Mouse (Mus musculus): ENCODE data around the gene Adipor2. TPM values are rescaled to one million over a fixed set of nuclear protein-coding genes. Genes with fewer than 3 reads are reported as not detected.

Adipor2 gene
- polyA plus RNA-seq, 1 experiment = not detected

DNA sequence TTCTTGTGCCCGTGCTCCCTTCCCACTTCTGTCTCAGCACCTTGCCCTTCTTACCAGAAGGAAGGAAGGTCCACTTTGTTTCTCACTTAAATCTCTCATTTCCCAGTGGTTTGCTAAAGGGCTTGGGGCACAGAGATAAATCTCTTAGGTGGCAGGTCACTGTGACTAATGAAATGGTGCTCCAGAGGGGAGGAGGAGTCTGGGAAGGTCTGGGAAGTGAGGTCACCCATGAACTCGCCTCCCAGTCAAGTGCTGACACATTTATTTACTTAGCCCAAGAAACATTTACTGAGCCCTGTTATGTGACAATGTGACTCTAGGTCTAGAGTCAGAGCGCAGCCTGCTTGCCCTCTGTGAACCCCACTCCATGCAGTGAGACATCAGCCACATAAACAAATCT is 84.3 kb downstream of the Adipor2 start:
- H3K27ac ChIP-seq (ENCODE audit: insufficient read depth, low read depth, low read length) = no peak overlapping the region
- WGBS = 60% methylated on average over 3 of the region's 3 CpGs
- H3K4me3 ChIP-seq (ENCODE audit: insufficient read depth, low read depth, low read length) = no peak overlapping the region
- no peak for TF ChIP-seq POLR2A (IDR thresholded peaks at IDR 0.05; ENCODE audit: insufficient read depth, low read depth, low read length)
- TF ChIP-seq CTCF (IDR thresholded peaks at IDR 0.05; ENCODE audit: insufficient read depth, low read depth, low read length) = no peak
- peaks cover 53% of the 10 kb centered on the region for H3K4me1 ChIP-seq (ENCODE audit: control insufficient read depth, insufficient read depth, low read length)

DNA sequence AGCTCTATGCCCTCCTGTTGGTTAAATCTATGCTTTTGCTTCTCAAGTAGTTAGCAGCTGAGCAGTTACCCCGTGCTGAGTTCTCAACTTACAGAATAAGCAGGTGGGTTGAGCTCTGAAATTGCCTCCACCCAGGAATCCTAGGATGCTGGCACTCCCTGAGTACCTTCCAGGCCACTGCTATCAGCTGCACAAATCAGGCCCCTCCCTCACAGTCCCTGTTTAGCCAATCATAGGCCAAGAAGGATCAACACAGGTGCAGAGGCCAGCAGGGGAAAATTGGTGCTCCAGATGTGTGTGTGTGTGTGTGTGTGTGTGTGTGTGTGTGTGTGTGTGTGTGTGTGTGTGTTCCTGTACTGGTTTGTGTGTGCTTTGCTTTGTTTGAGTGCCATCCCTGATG is 85.4 kb downstream of the Adipor2 start:
- H3K4me1 ChIP-seq (ENCODE audit: control insufficient read depth, insufficient read depth, low read length) = peaks cover 53% of the 10 kb centered on the region
- no peak overlapping the region for H3K4me3 ChIP-seq (ENCODE audit: insufficient read depth, low read depth, low read length)
- 23% methylated on average over 1 of the region's 1 CpGs for WGBS
- no peak overlapping the region for H3K27ac ChIP-seq (ENCODE audit: insufficient read depth, low read depth, low read length)
- TF ChIP-seq POLR2A (IDR thresholded peaks at IDR 0.05; ENCODE audit: insufficient read depth, low read depth, low read length) (no peak), CTCF (IDR thresholded peaks at IDR 0.05; ENCODE audit: insufficient read depth, low read depth, low read length) (no peak)

DNA sequence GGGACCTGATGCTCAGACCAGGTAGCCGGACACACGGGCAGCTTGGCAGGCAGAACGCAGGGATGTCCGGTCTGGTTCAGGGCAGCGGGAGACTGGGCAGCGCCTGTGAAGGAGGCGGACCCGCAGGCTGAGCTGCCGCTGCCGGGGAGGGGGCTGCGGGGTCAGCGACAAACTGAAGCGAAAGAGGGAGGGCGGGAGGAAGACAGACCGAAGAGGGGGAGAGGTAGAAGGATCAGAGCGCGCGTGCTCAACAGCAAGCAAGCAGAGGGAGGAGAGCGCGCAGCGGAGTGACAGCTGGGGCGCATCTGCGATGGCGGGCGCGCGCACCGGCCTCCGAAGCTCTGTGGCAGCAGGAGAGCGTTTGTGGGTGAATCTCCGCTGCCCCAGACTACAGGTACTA is 87.0 kb downstream of the Adipor2 start, which contains the start of gene Lrtm2:
TSS of gene Lrtm2 (minus strand) at position 261 of the 400 bp plus-strand sequence.
- TF ChIP-seq CTCF (IDR thresholded peaks at IDR 0.05; ENCODE audit: insufficient read depth, low read depth, low read length) (no peak), POLR2A (IDR thresholded peaks at IDR 0.05; ENCODE audit: insufficient read depth, low read depth, low read length) (0 out of 2 replicates have a peak, but pooled peaks have one; percentile 18)

DNA sequence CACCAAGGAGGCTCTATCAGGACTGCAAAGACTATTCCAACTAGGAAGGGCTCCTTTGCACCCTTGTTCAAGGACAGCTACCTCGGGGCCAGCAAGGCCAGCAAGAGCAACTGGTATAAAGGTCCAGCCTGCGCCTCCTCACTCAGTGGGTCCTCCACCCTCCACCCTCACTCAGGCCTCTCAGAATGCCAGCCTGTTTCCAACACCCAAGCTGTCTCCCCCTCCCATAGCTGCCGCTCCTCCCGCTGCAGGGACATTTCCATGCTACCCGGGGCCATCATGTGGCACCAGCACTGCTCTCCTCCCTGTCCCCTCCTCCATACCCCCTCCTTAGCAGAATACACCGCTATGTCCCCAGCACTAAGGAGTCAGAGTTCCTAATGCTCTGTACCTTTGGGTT is 87.6 kb downstream of the Adipor2 start:
- H3K4me1 ChIP-seq (ENCODE audit: control insufficient read depth, insufficient read depth, low read length) = peaks cover 53% of the 10 kb centered on the region
- H3K27ac ChIP-seq (ENCODE audit: insufficient read depth, low read depth, low read length) = peak overlapping the region; percentile 98
- TF ChIP-seq POLR2A (IDR thresholded peaks at IDR 0.05; ENCODE audit: insufficient read depth, low read depth, low read length) (no peak), CTCF (IDR thresholded peaks at IDR 0.05; ENCODE audit: insufficient read depth, low read depth, low read length) (no peak)
- peak overlapping the region; percentile 91 for H3K4me3 ChIP-seq (ENCODE audit: insufficient read depth, low read depth, low read length)
- WGBS = 10% methylated on average over 6 of the region's 6 CpGs

More for the DNA sequence above, 87.0 kb downstream of the Adipor2 start, which contains the start of gene Lrtm2:
- H3K4me1 ChIP-seq (ENCODE audit: control insufficient read depth, insufficient read depth, low read length) = peaks cover 51% of the 10 kb centered on the region
- H3K4me3 ChIP-seq (ENCODE audit: insufficient read depth, low read depth, low read length) = peak within 1 kb of the TSS; percentile 91
- under 1% methylated on average over 31 of the region's 31 CpGs for WGBS
- peak within 1 kb of the TSS; percentile 98 for H3K27ac ChIP-seq (ENCODE audit: insufficient read depth, low read depth, low read length)

DNA sequence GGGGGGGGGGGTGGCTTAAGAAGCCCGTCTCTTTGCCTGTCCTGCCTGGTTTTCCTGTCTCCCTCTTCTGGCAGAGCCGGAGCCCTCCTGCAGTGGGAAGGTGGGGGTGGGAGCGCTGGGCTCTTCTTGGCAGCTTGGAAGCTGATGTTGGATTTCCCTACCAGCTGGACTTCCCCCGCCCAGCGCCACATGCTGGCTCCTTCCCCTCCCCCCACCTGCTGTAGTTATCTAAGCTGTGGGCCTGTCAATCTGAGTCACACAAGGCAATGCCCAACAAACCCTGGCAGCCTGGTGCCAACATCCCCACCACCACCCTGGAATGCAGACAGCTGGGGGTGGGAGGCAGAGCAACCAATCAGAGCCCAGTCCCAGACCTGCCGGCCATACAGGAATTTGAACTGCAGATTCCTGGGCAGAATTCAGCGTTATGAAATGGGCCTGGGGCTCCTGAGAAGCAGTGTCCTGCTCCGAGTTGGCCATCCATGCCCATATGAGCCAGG is 88.2 kb downstream of the Adipor2 start:
- no peak for TF ChIP-seq POLR2A (IDR thresholded peaks at IDR 0.05; ENCODE audit: insufficient read depth, low read depth, low read length)
- no peak for TF ChIP-seq CTCF (IDR thresholded peaks at IDR 0.05; ENCODE audit: insufficient read depth, low read depth, low read length)
- WGBS = 1% methylated on average over 8 of the region's 8 CpGs
- H3K4me1 ChIP-seq (ENCODE audit: control insufficient read depth, insufficient read depth, low read length) = peaks cover 54% of the 10 kb centered on the region
- peak overlapping the region; percentile 91 for H3K4me3 ChIP-seq (ENCODE audit: insufficient read depth, low read depth, low read length)
- peak overlapping the region; percentile 98 for H3K27ac ChIP-seq (ENCODE audit: insufficient read depth, low read depth, low read length)

DNA sequence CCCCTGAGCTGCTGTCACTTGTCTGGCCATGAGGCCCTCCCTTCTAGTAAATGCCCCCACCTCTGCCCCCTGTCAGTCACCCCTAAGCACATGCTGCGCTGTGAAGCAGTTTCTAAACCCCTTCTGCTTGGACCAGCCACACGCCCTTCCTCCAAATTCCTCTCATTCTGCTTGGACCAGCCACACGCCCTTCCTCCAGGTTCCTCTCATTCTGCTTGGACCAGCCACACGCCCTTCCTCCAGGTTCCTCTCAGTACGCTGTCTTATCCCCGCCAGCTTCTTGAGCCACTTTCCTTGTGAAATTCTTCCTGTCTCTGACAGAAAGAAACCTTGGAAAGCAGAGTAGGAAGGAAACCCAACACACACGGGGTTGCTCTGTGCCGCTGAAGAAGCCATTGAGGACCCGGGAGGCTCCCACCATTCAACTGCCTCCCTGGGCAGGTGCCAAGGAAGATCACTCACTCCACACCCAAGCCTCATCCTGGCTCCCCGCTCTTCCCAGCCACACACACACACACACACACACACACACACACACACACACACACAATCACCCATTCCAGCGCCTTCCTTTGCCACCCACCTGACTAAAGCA is 88.9 kb downstream of the Adipor2 start:
- Histone ChIP-seq H3K4me1 (ENCODE audit: control insufficient read depth, insufficient read depth, low read length) (peaks cover 61% of the 10 kb centered on the region), H3K27ac (ENCODE audit: insufficient read depth, low read depth, low read length) (peak overlapping the region; percentile 98), H3K4me3 (ENCODE audit: insufficient read depth, low read depth, low read length) (peak overlapping the region; percentile 91)
- no peak for TF ChIP-seq CTCF (IDR thresholded peaks at IDR 0.05; ENCODE audit: insufficient read depth, low read depth, low read length)
- no peak for TF ChIP-seq POLR2A (IDR thresholded peaks at IDR 0.05; ENCODE audit: insufficient read depth, low read depth, low read length)
- 9% methylated on average over 10 of the region's 11 CpGs for WGBS

DNA sequence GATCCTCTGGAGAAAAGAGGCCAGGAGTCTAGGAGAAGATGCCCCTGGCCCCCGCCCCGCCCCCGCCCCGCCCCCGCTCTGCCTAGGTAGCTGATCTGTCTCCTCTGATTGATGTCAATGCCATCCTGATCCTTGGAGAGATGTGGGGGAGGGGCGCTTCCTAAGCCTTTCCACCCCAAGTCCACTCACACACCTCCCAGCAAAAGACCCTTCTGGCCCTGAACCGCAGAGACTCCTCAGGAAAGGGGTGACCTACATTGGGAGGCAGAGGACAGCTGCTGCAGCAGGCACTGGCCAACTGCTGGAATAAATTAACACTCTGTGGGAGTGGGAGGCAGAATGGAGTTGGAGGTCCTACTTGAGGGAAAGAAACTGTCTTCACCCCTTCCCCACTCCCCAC is 91.0 kb downstream of the Adipor2 start:
- H3K4me3 ChIP-seq (ENCODE audit: insufficient read depth, low read depth, low read length) = no peak overlapping the region
- H3K4me1 ChIP-seq (ENCODE audit: control insufficient read depth, insufficient read depth, low read length) = peaks cover 58% of the 10 kb centered on the region
- whole genome bisulfite sequencing = 68% methylated on average over 7 of the region's 7 CpGs
- H3K27ac ChIP-seq (ENCODE audit: insufficient read depth, low read depth, low read length) = no peak overlapping the region
- TF ChIP-seq CTCF (IDR thresholded peaks at IDR 0.05; ENCODE audit: insufficient read depth, low read depth, low read length) (no peak), POLR2A (IDR thresholded peaks at IDR 0.05; ENCODE audit: insufficient read depth, low read depth, low read length) (no peak)

DNA sequence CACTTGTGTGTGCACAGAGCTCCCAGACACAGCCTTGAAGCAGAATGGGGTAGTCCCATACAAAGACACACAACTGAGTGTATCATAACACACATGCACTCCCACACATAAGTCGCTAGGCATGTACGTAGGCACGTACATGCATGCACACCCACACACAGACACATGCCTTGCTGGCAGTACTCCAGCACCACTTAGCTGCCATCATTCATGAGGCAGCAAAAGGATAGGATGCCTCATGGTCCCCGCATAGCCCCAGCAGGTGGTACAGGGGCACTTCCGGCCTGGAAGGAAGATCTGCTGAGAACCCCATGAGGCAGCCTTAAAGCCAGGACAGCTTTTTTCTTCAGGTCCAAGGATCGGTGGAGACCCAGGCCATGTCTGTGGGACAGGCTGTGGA is 91.5 kb downstream of the Adipor2 start:
- no peak overlapping the region for H3K4me3 ChIP-seq (ENCODE audit: insufficient read depth, low read depth, low read length)
- peaks cover 55% of the 10 kb centered on the region for H3K4me1 ChIP-seq (ENCODE audit: control insufficient read depth, insufficient read depth, low read length)
- TF ChIP-seq POLR2A (IDR thresholded peaks at IDR 0.05; ENCODE audit: insufficient read depth, low read depth, low read length) (no peak), CTCF (IDR thresholded peaks at IDR 0.05; ENCODE audit: insufficient read depth, low read depth, low read length) (no peak)
- WGBS = 48% methylated on average over 6 of the region's 6 CpGs
- no peak overlapping the region for H3K27ac ChIP-seq (ENCODE audit: insufficient read depth, low read depth, low read length)

DNA sequence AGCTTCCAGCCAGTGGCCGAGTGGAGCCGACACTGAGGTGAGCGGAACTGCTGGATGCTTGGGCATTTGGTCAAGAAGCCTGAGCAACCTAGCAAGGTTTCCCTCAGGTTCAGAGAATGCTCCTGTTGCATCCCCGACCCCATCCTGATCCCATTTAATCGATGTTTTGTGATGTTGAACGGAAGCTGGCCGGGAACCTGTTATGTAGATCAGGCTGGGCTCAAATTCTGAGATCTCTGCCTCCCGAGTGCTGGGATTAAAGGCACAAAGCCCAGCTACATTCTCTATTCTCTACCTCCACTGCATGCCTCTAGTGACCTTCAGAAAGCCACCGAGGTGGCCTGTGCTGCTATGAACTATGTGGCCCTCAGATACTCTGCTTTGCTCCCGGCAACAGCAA is 92.7 kb downstream of the Adipor2 start:
- TF ChIP-seq POLR2A (IDR thresholded peaks at IDR 0.05; ENCODE audit: insufficient read depth, low read depth, low read length) (no peak), CTCF (IDR thresholded peaks at IDR 0.05; ENCODE audit: insufficient read depth, low read depth, low read length) (no peak)
- no peak overlapping the region for H3K27ac ChIP-seq (ENCODE audit: insufficient read depth, low read depth, low read length)
- WGBS = 62% methylated on average over 10 of the region's 10 CpGs

More for the DNA sequence above, 92.7 kb downstream of the Adipor2 start:
- Histone ChIP-seq H3K4me3 (ENCODE audit: insufficient read depth, low read depth, low read length) (no peak overlapping the region), H3K4me1 (ENCODE audit: control insufficient read depth, insufficient read depth, low read length) (peaks cover 64% of the 10 kb centered on the region)
